Mouse (Mus musculus) CD4-positive, CD25-positive, alpha-beta regulatory T cell, adult 4 months (primary cell): ENCODE results near the gene C130026I21Rik. TPM values are rescaled to one million over a fixed set of nuclear protein-coding genes. Genes with fewer than 3 reads are reported as not detected.
"Not testable (repeated sequence)": the region's sequence is repeated elsewhere in the genome, so short reads cannot be mapped to it uniquely, and the experiment has no call there.

Source experiments
- ATAC-seq: one replicate; pipeline ENCODE4 v1.8.0; 2017
- polyA plus RNA-seq, 2 experiments: library from polyadenylated mRNA; unstranded; fragments of 100-300 nt; shearing (Covaris generic); gene quantifications; one replicate each; pipeline ENCODE4 v1.2.1; 2017

The C130026I21Rik gene
- polyA plus RNA-seq, result 10 to 100 TPM; 65.7 to 70.2 TPM

- ATAC-seq, result not testable (repeated sequence)
These were observed at the start of gene C130026I21Rik for GRCm38 (mm10) chr1:85270466-85270865. TSS of gene C130026I21Rik (minus strand) at chr1:85270566.

- not testable (repeated sequence) for ATAC-seq
These were observed 16.7 kb upstream of the C130026I21Rik start for GRCm38 (mm10) chr1:85287063-85287462.

- not testable (repeated sequence) for ATAC-seq
These were observed 6.1 kb upstream of the C130026I21Rik start for GRCm38 (mm10) chr1:85276421-85276820.

- ATAC-seq, result not testable (repeated sequence)
These were observed 11.7 kb downstream of the C130026I21Rik start for GRCm38 (mm10) chr1:85258634-85259033.

GRCm38 (mm10) chr1:85255217-85255616 is 15.1 kb downstream of the C130026I21Rik start:
- not testable (repeated sequence) for ATAC-seq

- not testable (repeated sequence) for ATAC-seq
These were observed 19.2 kb downstream of the C130026I21Rik start for GRCm38 (mm10) chr1:85251211-85251610.

- ATAC-seq, result not testable (repeated sequence)
These were observed 21.4 kb downstream of the C130026I21Rik start for GRCm38 (mm10) chr1:85248985-85249384.

GRCm38 (mm10) chr1:85246776-85247460 is 23.4 kb downstream of the C130026I21Rik start:
- ATAC-seq, result not testable (repeated sequence)

- ATAC-seq, result not testable (repeated sequence)
These were observed 24.1 kb downstream of the C130026I21Rik start for GRCm38 (mm10) chr1:85246266-85246665.

GRCm38 (mm10) chr1:85244941-85245340 is 25.4 kb downstream of the C130026I21Rik start:
- ATAC-seq, result not testable (repeated sequence)

- not testable (repeated sequence) for ATAC-seq
These were observed 27.3 kb downstream of the C130026I21Rik start for GRCm38 (mm10) chr1:85243023-85243422.

- ATAC-seq, result not testable (repeated sequence)
These were observed 31.2 kb downstream of the C130026I21Rik start for GRCm38 (mm10) chr1:85239018-85239775.

- ATAC-seq, result not testable (repeated sequence)
These were observed 63.8 kb downstream of the C130026I21Rik start for GRCm38 (mm10) chr1:85206531-85206930.

GRCm38 (mm10) chr1:85199523-85199922 is 70.8 kb downstream of the C130026I21Rik start:
- not testable (repeated sequence) for ATAC-seq

GRCm38 (mm10) chr1:85198647-85199350 is 71.6 kb downstream of the C130026I21Rik start:
- not testable (repeated sequence) for ATAC-seq

GRCm38 (mm10) chr1:85196732-85197131 is 73.6 kb downstream of the C130026I21Rik start:
- not testable (repeated sequence) for ATAC-seq

GRCm38 (mm10) chr1:85193761-85194160 is 76.6 kb downstream of the C130026I21Rik start:
- ATAC-seq, result not testable (repeated sequence)

- not testable (repeated sequence) for ATAC-seq
These were observed 88.4 kb downstream of the C130026I21Rik start for GRCm38 (mm10) chr1:85181981-85182380.

GRCm38 (mm10) chr1:85178971-85179370 is 91.4 kb downstream of the C130026I21Rik start:
- not testable (repeated sequence) for ATAC-seq

GRCm38 (mm10) chr1:85162841-85163240 is 107.5 kb downstream of the C130026I21Rik start:
- not testable (repeated sequence) for ATAC-seq

- ATAC-seq, result not testable (repeated sequence)
These were observed 115.2 kb downstream of the C130026I21Rik start for GRCm38 (mm10) chr1:85155151-85155550.

GRCm38 (mm10) chr1:85133671-85134070 is 136.7 kb downstream of the C130026I21Rik start:
- not testable (repeated sequence) for ATAC-seq

- ATAC-seq, result not testable (repeated sequence)
These were observed 148.5 kb downstream of the C130026I21Rik start for GRCm38 (mm10) chr1:85121841-85122240.
